Mouse (Mus musculus) liver, embryonic 16.5 days (tissue): ENCODE data around the gene C2cd5. TPM values are rescaled to one million over a fixed set of nuclear protein-coding genes. Genes with fewer than 3 reads are reported as not detected.
"Not testable (repeated sequence)": the region's sequence is repeated elsewhere in the genome, so short reads cannot be mapped to it uniquely, and the experiment has no call there.

Source experiments
- ATAC-seq: fragments of 200-750 bp; cut with Nextera tagmentation; 2 replicates; pipeline ENCODE4 v1.8.0; 2017; ENCODE audit warnings: low read depth, mild to moderate bottlenecking, moderate number of reproducible peaks, moderate library complexity
- H3K27ac ChIP-seq: fragments of 300-500 bp; sonication (generic); 2 replicates; pipeline ENCODE4 v1.5.1; 2014; ENCODE audit warnings: mild to moderate bottlenecking, low read length
- H3K27me3 ChIP-seq: fragments of 300-500 bp; sonication (generic); 2 replicates; pipeline ENCODE4 v1.6.1; 2014; ENCODE audit warnings: low read depth, low read length, mixed read lengths; ENCODE audit not compliant: control insufficient read depth, insufficient read depth
- H3K36me3 ChIP-seq: fragments of 300-500 bp; sonication (generic); 2 replicates; pipeline ENCODE4 v1.6.1; 2014; ENCODE audit warnings: mild to moderate bottlenecking; ENCODE audit not compliant: control insufficient read depth, insufficient read depth
- H3K4me1 ChIP-seq: fragments of 300-500 bp; sonication (generic); 2 replicates; pipeline ENCODE4 v1.6.1; 2014; ENCODE audit warnings: low read depth, low read length, mixed read lengths; ENCODE audit not compliant: control insufficient read depth
- H3K4me2 ChIP-seq: fragments of 300-500 bp; sonication (generic); 2 replicates; pipeline ENCODE4 v1.6.1; 2014; ENCODE audit warnings: low read depth, low read length, mixed read lengths
- H3K4me3 ChIP-seq: fragments of 300-500 bp; sonication (generic); 2 replicates; pipeline ENCODE4 v1.5.1; 2014; ENCODE audit warnings: low read depth, mild to moderate bottlenecking, low read length
- H3K9ac ChIP-seq: fragments of 300-500 bp; sonication (generic); 2 replicates; pipeline ENCODE4 v1.6.1; 2014; ENCODE audit warnings: low read depth, low read length
- H3K9me3 ChIP-seq: fragments of 300-500 bp; sonication (generic); replicated peaks from 2 replicates; pipeline ENCODE4 v1.6.1; 2016; ENCODE audit warnings: low read length; ENCODE audit not compliant: control insufficient read depth
- WGBS: fragments of 180-500 bp; shearing (Covaris S2); extraction: QIAGEN DNeasy Blood & Tissue Kit; methylation state at CpG from one replicate; pipeline ENCODE4 v1.1.7; 2014; ENCODE audit not compliant: insufficient replicate concordance; 5-methylcytosine and 5-hydroxymethylcytosine counted together
- polyA plus RNA-seq: library from polyadenylated mRNA; unstranded; fragments of >200 nt; fragmentation: Nextera tagmentation; extraction: Ambion mirVana; gene quantifications from 2 replicates; pipeline ENCODE4 v1.2.1, GENCODE M21; 2015

Gene C2cd5
- polyA plus RNA-seq, 1 experiment from 2014 or later, result 18.5 TPM

DNA sequence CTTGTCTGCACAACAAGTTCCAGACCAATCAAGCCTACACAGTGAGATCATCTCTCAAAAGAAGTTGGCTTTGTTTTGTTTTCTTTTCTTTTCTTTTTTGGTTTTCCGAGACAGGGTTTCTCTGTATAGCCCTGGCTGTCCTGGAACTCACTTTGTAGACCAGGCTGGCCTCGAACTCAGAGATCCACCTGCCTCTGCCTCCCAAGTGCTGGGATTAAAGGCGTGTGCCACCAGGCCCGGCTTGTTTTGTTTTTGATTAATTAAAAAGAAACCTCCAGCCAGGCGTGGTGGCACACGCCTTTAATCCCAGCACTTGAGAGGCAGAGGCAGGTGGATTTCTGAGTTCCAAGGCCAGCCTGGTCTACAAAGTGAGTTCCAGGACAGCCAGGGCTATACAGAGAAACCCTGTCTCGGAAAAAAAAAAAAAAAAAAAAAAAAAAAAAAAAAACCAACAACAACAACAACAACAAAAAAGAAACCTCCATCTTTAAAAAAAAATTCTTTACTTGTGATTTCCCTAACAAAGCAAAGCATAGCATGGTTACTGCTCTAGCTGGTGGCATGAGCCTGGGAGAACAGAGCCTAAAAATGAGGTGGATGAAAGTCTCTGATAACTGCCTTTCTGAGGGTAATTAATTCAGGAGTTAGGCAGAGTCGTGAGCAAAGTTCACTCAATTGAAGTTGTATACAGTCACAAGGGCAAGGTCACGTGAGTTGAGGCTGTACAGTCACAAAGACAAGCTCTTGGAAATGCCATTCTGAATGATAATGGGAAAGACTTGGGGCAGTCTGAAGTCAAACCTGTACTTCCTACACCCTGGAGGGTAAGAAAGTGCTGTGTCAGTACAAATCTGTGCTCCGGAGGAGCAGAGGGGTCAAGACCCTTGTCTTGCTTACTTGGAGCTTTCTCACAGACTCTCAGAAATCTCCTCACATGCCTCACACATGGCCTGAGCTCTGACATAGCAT lies 42.0 kb upstream of the C2cd5 start:
- H3K4me1 ChIP-seq, H3K36me3 ChIP-seq, H3K27me3 ChIP-seq, H3K9ac ChIP-seq, H3K9me3 ChIP-seq, ATAC-seq, H3K4me3 ChIP-seq, H3K4me2 ChIP-seq, H3K27ac ChIP-seq: not testable (repeated sequence)
- WGBS, result 61% methylated on average over 10 of the region's 10 CpGs

DNA sequence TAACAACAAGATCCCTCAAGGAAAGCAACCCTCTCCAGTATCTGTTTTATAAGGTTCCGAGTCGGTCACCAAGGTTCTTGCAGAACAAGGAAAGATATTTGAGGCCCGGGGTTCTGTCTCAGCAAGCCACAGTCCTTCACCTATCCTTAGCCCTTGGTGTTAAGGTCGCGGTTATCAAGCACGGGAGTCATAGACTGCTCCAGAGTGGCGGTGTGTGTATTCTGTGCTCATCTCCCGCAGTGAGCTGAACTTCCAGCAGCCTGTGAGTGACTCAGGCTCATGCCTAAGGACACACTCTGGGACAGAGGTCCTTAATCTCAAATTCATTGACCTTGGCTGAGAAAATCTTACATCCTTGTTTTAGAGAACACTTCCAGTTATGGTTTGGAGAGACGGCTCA lies 40.9 kb upstream of the C2cd5 start:
- ATAC-seq, result no peak
- WGBS, result 71% methylated on average over 9 of the region's 9 CpGs
- H3K36me3 ChIP-seq, result no peaks in the 10 kb centered on the region
- H3K27ac ChIP-seq, result no peak overlapping the region
- H3K4me2 ChIP-seq, result no peak overlapping the region
- no peaks in the 10 kb centered on the region for H3K9me3 ChIP-seq
- H3K9ac ChIP-seq, result no peak overlapping the region
- H3K4me3 ChIP-seq, result no peak overlapping the region
- no peaks in the 10 kb centered on the region for H3K27me3 ChIP-seq
- no peaks in the 10 kb centered on the region for H3K4me1 ChIP-seq

DNA sequence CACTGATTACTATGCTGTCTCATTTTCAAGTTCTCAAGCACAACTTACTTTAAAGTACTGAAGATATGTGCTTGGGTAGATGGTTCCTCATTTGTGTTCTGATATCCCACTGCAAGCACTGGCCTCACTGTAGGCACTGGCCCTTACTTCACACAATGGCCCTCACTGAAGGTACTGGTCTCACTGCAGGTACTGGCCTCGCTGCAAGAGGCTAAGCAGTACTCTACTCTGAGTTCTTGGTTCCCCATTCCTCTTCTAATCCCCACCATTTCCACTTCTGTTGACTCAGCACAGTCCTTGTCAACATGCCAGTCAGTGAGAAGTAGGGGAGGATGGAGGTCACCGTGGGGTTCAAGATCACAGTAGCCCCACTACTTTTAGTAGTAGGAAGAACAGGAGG lies 39.5 kb upstream of the C2cd5 start:
- no peaks in the 10 kb centered on the region for H3K36me3 ChIP-seq
- H3K9ac ChIP-seq, result no peak overlapping the region
- H3K9me3 ChIP-seq, result no peaks in the 10 kb centered on the region
- 60% methylated on average over 2 of the region's 2 CpGs for WGBS
- H3K27ac ChIP-seq, result no peak overlapping the region
- no peaks in the 10 kb centered on the region for H3K27me3 ChIP-seq
- no peak for ATAC-seq
- no peak overlapping the region for H3K4me3 ChIP-seq
- H3K4me2 ChIP-seq, result no peak overlapping the region
- no peaks in the 10 kb centered on the region for H3K4me1 ChIP-seq

DNA sequence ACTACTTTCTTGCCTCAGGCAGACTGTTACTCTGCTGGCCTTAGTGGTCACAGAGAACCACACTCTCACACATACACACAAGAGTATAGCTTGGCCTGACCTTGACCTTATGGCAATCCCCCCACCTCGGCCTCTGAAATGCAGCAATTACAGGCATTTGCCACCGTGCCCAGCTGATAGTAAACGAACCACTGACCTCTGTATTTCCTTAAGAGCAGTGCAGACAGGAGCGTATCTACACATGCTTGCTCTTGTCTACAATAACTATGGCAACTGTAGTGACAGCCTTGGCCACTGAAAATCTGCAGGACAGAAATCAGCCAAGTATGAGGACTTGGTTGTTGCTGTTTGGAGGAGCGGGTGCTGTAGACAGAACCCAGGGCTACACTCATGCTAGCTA lies 37.4 kb upstream of the C2cd5 start:
- Histone ChIP-seq H3K9me3 (no peaks in the 10 kb centered on the region), H3K4me1 (no peaks in the 10 kb centered on the region), H3K36me3 (no peaks in the 10 kb centered on the region), H3K4me2 (no peak overlapping the region), H3K9ac (no peak overlapping the region), H3K27ac (no peak overlapping the region), H3K27me3 (no peaks in the 10 kb centered on the region), H3K4me3 (no peak overlapping the region)
- no peak for ATAC-seq
- 59% methylated on average over 5 of the region's 5 CpGs for WGBS

DNA sequence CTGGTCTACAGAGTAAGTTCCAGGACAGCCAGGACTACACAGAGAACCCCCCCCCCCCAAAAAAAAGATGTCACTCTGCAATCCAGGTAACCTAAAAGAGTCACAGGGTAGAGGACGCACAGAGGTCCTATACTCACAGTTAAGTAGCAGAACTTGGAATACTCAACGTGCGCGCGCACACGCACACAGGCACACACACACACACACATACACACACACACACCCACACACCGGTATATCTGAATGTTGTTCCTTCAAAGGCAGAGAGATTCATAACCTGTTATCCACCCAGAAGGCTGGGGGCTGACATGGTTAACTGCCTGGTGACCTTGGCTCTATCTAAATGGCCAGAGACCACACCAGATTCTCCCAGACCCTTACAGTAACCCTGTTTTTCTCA lies 36.7 kb upstream of the C2cd5 start:
- Histone ChIP-seq H3K36me3 (no peaks in the 10 kb centered on the region), H3K9me3 (no peaks in the 10 kb centered on the region), H3K4me1 (no peaks in the 10 kb centered on the region), H3K4me3 (no peak overlapping the region), H3K27ac (no peak overlapping the region), H3K27me3 (no peaks in the 10 kb centered on the region), H3K4me2 (no peak overlapping the region), H3K9ac (no peak overlapping the region)
- 83% methylated on average over 7 of the region's 7 CpGs for WGBS
- no peak for ATAC-seq

DNA sequence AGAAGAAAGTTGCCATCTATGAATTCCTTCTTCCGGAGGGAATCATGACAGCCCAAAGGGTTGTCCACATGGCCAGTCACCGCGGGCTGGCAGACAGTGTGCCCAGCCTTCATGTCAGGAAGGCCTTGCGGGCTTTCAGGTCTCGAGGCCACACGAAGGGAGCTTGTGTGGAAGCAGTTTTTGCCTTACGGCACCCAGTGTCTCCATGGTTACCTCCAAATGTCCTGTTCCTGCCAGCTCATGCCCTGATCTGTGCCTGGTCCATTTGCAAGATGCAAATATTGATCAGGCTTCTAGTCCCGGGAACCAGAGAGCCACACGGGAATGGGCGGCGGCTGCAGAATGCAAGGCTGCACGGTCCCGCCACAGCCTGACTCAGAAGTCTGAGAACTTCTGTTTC lies 35.2 kb upstream of the C2cd5 start:
- no peaks in the 10 kb centered on the region for H3K36me3 ChIP-seq
- no peak for ATAC-seq
- no peaks in the 10 kb centered on the region for H3K27me3 ChIP-seq
- no peak overlapping the region for H3K27ac ChIP-seq
- H3K4me3 ChIP-seq, result no peak overlapping the region
- no peak overlapping the region for H3K4me2 ChIP-seq
- WGBS, result 76% methylated on average over 13 of the region's 13 CpGs
- no peaks in the 10 kb centered on the region for H3K4me1 ChIP-seq
- no peak overlapping the region for H3K9ac ChIP-seq
- H3K9me3 ChIP-seq, result no peaks in the 10 kb centered on the region

DNA sequence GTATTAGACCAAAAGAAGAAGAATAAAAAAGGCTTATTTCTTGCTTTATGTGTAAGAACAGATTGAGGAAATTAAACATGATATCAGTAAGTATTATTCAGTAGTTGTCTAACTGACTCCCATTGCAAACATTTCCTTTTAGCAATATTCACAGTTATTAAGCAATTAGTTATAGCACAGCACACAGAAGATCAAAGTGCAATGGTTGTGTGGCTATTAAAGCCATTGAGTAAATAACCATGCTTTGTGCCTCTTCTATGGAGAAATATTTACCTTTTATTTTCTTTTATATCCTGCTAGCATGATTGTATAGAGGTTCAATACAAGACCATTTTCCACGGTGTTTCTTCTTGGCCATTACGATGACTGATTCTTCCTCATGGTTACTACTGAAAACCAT lies 33.2 kb upstream of the C2cd5 start:
- Histone ChIP-seq H3K4me3 (no peak overlapping the region), H3K4me2 (no peak overlapping the region), H3K36me3 (no peaks in the 10 kb centered on the region), H3K27ac (no peak overlapping the region), H3K4me1 (no peaks in the 10 kb centered on the region), H3K9me3 (no peaks in the 10 kb centered on the region), H3K27me3 (no peaks in the 10 kb centered on the region), H3K9ac (no peak overlapping the region)
- WGBS, result 86% methylated on average over 2 of the region's 2 CpGs
- no peak for ATAC-seq

DNA sequence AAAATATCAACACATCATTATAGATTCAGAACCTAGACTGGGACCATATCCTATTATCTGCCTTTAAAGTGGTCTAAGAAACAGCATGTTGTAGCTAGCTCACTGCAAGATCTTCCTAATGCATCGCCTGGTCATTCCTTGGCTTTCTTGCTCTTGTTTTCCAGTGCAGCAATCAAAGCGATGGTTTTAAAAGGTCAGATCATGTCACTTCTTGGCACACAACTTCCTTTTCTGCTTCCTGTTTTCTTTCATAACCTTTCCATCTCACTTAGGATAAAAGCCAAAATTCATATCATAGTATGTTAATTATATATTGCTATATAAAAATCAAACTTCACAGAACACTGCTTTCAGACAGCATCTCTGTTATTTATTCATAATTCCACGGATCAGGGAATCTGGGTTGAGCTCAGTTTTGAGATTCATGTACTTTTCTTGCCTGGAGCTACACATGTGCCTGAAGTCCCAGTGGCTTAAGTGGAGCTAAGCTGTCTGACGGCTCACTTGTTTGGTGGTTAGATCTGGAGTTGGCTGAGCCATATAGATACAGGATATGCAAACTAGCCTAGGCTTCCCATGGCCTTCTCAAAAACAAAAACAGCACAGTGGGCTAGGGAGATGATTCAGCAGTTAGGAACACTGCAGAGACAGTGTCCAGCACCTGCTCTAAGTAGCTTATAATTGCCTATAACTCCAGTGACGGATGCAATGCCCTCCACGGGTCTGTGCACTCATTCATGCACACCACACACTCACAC lies 32.1 kb upstream of the C2cd5 start:
- H3K9ac ChIP-seq, result no peak overlapping the region
- H3K4me3 ChIP-seq, result no peak overlapping the region
- no peak overlapping the region for H3K4me2 ChIP-seq
- no peak for ATAC-seq
- H3K27me3 ChIP-seq, result no peaks in the 10 kb centered on the region
- WGBS, result 36% methylated on average over 6 of the region's 6 CpGs
- H3K36me3 ChIP-seq, result no peaks in the 10 kb centered on the region
- no peaks in the 10 kb centered on the region for H3K9me3 ChIP-seq
- no peaks in the 10 kb centered on the region for H3K4me1 ChIP-seq
- H3K27ac ChIP-seq, result no peak overlapping the region

DNA sequence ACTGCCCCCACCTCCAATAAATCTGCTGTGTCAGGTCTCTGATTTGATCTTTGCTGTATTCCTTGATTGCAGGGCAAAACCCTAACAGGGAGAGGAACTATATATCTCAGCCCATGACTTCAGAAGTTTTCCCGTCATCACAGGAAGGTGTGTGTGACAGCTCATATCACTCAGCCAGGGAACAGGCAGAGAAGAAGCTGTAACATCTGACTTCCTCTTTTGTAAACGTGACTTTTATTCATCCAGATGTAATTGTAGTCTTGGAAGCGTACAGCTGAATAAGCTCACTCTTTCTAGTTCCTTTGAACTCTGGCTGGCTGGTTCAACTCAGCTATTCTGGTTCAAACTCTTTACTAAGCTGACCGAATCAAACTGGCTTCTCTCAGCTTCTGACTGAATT lies 30.5 kb upstream of the C2cd5 start:
- Histone ChIP-seq H3K27me3 (no peaks in the 10 kb centered on the region), H3K9ac (no peak overlapping the region), H3K36me3 (no peaks in the 10 kb centered on the region), H3K4me1 (no peaks in the 10 kb centered on the region), H3K4me2 (no peak overlapping the region), H3K27ac (no peak overlapping the region), H3K4me3 (no peak overlapping the region), H3K9me3 (no peaks in the 10 kb centered on the region)
- WGBS, result 44% methylated on average over 4 of the region's 4 CpGs
- no peak for ATAC-seq
